Mouse (Mus musculus) heart, postnatal 0 days (tissue): ENCODE measurements around the gene Dcps. TPM values are rescaled to one million over a fixed set of nuclear protein-coding genes. Genes with fewer than 3 reads are reported as not detected.

ENCODE experiments used
- ATAC-seq: fragments of 200-750 bp; cut with Nextera tagmentation; 2 replicates; pipeline ENCODE4 v1.8.0; 2017; ENCODE audit warnings: low read depth, moderate number of reproducible peaks, moderate library complexity; ENCODE audit not compliant: insufficient read depth
- DNase-seq: peaks from one replicate; pipeline ENCODE4 v3.0.0-alpha.2; 2016; ENCODE audit warnings: low spot score
- H3K27ac ChIP-seq: fragments of 300-500 bp; sonication (generic); 2 replicates; pipeline ENCODE4 v1.5.1; 2014; ENCODE audit warnings: low read depth, mild to moderate bottlenecking
- H3K27me3 ChIP-seq: fragments of 300-500 bp; sonication (generic); 2 replicates; pipeline ENCODE4 v1.6.1; 2014; ENCODE audit warnings: low read length, mixed read lengths; ENCODE audit not compliant: control insufficient read depth, insufficient read depth
- H3K36me3 ChIP-seq: fragments of 300-500 bp; sonication (generic); replicated peaks from 2 replicates; pipeline ENCODE4 v1.6.1; 2014; ENCODE audit warnings: low read length, mixed read lengths; ENCODE audit not compliant: control insufficient read depth, insufficient read depth
- H3K4me1 ChIP-seq: fragments of 300-500 bp; sonication (generic); 2 replicates; pipeline ENCODE4 v1.6.1; 2014; ENCODE audit warnings: antibody characterized with exemption; ENCODE audit not compliant: control insufficient read depth, insufficient read depth
- H3K4me2 ChIP-seq: fragments of 300-500 bp; sonication (generic); 2 replicates; pipeline ENCODE4 v1.6.1; 2014; ENCODE audit warnings: low read depth, mild to moderate bottlenecking, low read length, moderate library complexity
- H3K4me3 ChIP-seq: fragments of 300-500 bp; sonication (generic); 2 replicates; pipeline ENCODE4 v1.5.1; 2014; ENCODE audit warnings: low read depth, low read length
- H3K9ac ChIP-seq: fragments of 300-500 bp; sonication (generic); replicated peaks from 2 replicates; pipeline ENCODE4 v1.6.1; 2014; ENCODE audit warnings: low read depth, low read length, mixed read lengths
- H3K9me3 ChIP-seq: fragments of 300-500 bp; sonication (generic); replicated peaks from 2 replicates; pipeline ENCODE4 v1.6.1; 2016; ENCODE audit warnings: low read length; ENCODE audit not compliant: control insufficient read depth
- CTCF ChIP-seq: IDR thresholded peaks from 2 replicates; pipeline ENCODE4 v1.5.1; 2016; ENCODE audit warnings: antibody characterized with exemption, control low read depth, low read depth
- EP300 ChIP-seq: IDR thresholded peaks from 2 replicates; pipeline ENCODE4 v1.6.1; 2016; ENCODE audit warnings: antibody characterized with exemption, low read depth
- WGBS: fragments of 180-500 bp; shearing (Covaris S2); extraction: QIAGEN DNeasy Blood & Tissue Kit; methylation state at CpG from one replicate; pipeline ENCODE4 v1.1.7; 2014; 5-methylcytosine and 5-hydroxymethylcytosine counted together
- polyA plus RNA-seq: library from polyadenylated mRNA; unstranded; fragments of >200 nt; fragmentation: Nextera tagmentation; extraction: Ambion mirVana; gene quantifications from 2 replicates; pipeline ENCODE4 v1.2.1, GENCODE M21; 2015
- total RNA-seq: library from RNA; depleted of rRNA; stranded (reverse); fragments of >200 nt; gene quantifications from 2 replicates; pipeline ENCODE4 v1.2.3, GENCODE M21; 2014; ENCODE audit warnings: low replicate concordance

Gene Dcps
- total and polyA plus RNA-seq, 2 experiments from 2014 or later, result 34.9 to 36.4 TPM

- ATAC-seq, result peak; percentile 54
- 24% methylated on average over 18 of the region's 18 CpGs for WGBS
- Histone ChIP-seq H3K4me1 (peaks cover 9% of the 10 kb centered on the region), H3K4me3 (peak overlapping the region; percentile 72), H3K36me3 (peaks cover under 1% of the 10 kb centered on the region; the same call in 1 of the 2 replicates), H3K27me3 (no peaks in the 10 kb centered on the region), H3K9ac (peak overlapping the region; percentile 77), H3K4me2 (peak overlapping the region; percentile 76), H3K9me3 (no peaks in the 10 kb centered on the region), H3K27ac (peak overlapping the region; percentile 71)
- TF ChIP-seq EP300 (no peak), CTCF (no peak)
- DNase-seq, result no peak
Observed at GRCm38 (mm10) chr9:35198945-35199771, 23.3 kb upstream of the Dcps start.

GRCm38 (mm10) chr9:35198351-35198750 lies 22.5 kb upstream of the Dcps start:
- Histone ChIP-seq H3K36me3 (no peaks in the 10 kb centered on the region), H3K27ac (no peak overlapping the region), H3K27me3 (no peaks in the 10 kb centered on the region), H3K9me3 (no peaks in the 10 kb centered on the region), H3K4me3 (no peak overlapping the region), H3K4me1 (peaks cover 9% of the 10 kb centered on the region), H3K4me2 (no peak overlapping the region), H3K9ac (no peak overlapping the region)
- ATAC-seq (no peak), DNase-seq (no peak)
- no peak for TF ChIP-seq EP300
- no peak for TF ChIP-seq CTCF
- WGBS, result 83% methylated on average over 10 of the region's 10 CpGs

GRCm38 (mm10) chr9:35197625-35198024 lies 21.8 kb upstream of the Dcps start:
- Histone ChIP-seq H3K4me3 (no peak overlapping the region), H3K36me3 (no peaks in the 10 kb centered on the region), H3K27me3 (no peaks in the 10 kb centered on the region), H3K4me2 (no peak overlapping the region), H3K27ac (no peak overlapping the region), H3K4me1 (peaks cover 9% of the 10 kb centered on the region), H3K9me3 (no peaks in the 10 kb centered on the region), H3K9ac (no peak overlapping the region)
- no peak for ATAC-seq
- WGBS, result 89% methylated on average over 3 of the region's 3 CpGs
- TF ChIP-seq CTCF (no peak), EP300 (no peak)
- no peak for DNase-seq

- H3K4me2 ChIP-seq, result no peak overlapping the region
- no peak overlapping the region for H3K4me3 ChIP-seq
- H3K9me3 ChIP-seq, result no peaks in the 10 kb centered on the region
- no peak overlapping the region for H3K9ac ChIP-seq
- no peak for DNase-seq
- no peak for ATAC-seq
- no peaks in the 10 kb centered on the region for H3K27me3 ChIP-seq
- peaks cover 20% of the 10 kb centered on the region; the same call in 1 of the 2 replicates for H3K36me3 ChIP-seq
- no peak overlapping the region for H3K27ac ChIP-seq
- 84% methylated on average over 3 of the region's 3 CpGs for WGBS
- H3K4me1 ChIP-seq, result no peaks in the 10 kb centered on the region
- TF ChIP-seq CTCF (no peak), EP300 (no peak)
Observed at GRCm38 (mm10) chr9:35194048-35194447, 18.2 kb upstream of the Dcps start.

GRCm38 (mm10) chr9:35192983-35193542 lies 17.2 kb upstream of the Dcps start:
- Histone ChIP-seq H3K9me3 (no peaks in the 10 kb centered on the region), H3K4me3 (no peak overlapping the region), H3K27me3 (no peaks in the 10 kb centered on the region), H3K27ac (no peak overlapping the region), H3K4me2 (no peak overlapping the region), H3K36me3 (peaks cover 20% of the 10 kb centered on the region; the same call in 1 of the 2 replicates), H3K9ac (no peak overlapping the region), H3K4me1 (no peaks in the 10 kb centered on the region)
- ATAC-seq, result no peak
- TF ChIP-seq CTCF (no peak), EP300 (no peak)
- 77% methylated on average over 11 of the region's 11 CpGs for WGBS
- no peak for DNase-seq
